Mouse (Mus musculus): Measurements from ENCODE around the gene Susd1. TPM values are rescaled to one million over a fixed set of nuclear protein-coding genes. Genes with fewer than 3 reads are reported as not detected.

Gene Susd1
- total and polyA plus RNA-seq, 3 experiments, result 1.6 to 6.1 (median 4.1) TPM

GRCm38 (mm10) chr4:59322733-59323132 is 115.7 kb downstream of the Susd1 start:
- H3K27ac ChIP-seq (ENCODE audit: insufficient read depth, low read depth), result no peak overlapping the region
- H3K9me3 ChIP-seq (replicated peaks; ENCODE audit: low read length), result no peaks in the 10 kb centered on the region
- no peak overlapping the region for H3K9ac ChIP-seq (ENCODE audit: insufficient read depth, low read depth)
- no peak overlapping the region for H3K4me3 ChIP-seq (replicated peaks in 1 of 3; ENCODE audit: low read depth in 2 of 3, low read length in 2 of 3, poor library complexity in 1 of 3)
- no peak for DNase-seq (ENCODE audit: extremely low read depth)
- no peaks in the 10 kb centered on the region for H3K27me3 ChIP-seq (replicated peaks)
- H3K79me2 ChIP-seq (replicated peaks; ENCODE audit: control insufficient read depth, extremely low read depth, insufficient read depth, poor library complexity, severe bottlenecking), result no peaks in the 10 kb centered on the region
- in situ Hi-C loops (cut with MboI; ENCODE audit: low pct_ligation_motif_present, low pct_unique_long_range_greater_than_20kb, low sequenced_read_pairs), result no loop called here
- dilution Hi-C loops (cut with MboI; ENCODE audit: extremely low pct_ligation_motif_present, extremely low pct_unique_long_range_greater_than_20kb, low sequenced_read_pairs), result no loop called here
- H3K4me2 ChIP-seq (ENCODE audit: insufficient read depth, low read depth, poor library complexity, severe bottlenecking), result no peak overlapping the region
- peaks cover 0 to 20% of the 10 kb centered on the region in 2 experiments; a peak in 2 of 4 replicates for H3K4me1 ChIP-seq (ENCODE audit: control insufficient read depth in 1 of 2, insufficient read depth in 2 of 2)
- TF ChIP-seq JUND (conservative IDR thresholded peaks at IDR 0.05; ENCODE audit: low read depth, low read length) (no peak), CTCF (conservative IDR thresholded peaks at IDR 0.05 in 1 of 2, IDR thresholded peaks at IDR 0.05 in 1 of 2; ENCODE audit: low read depth in 2 of 2, low read length in 2 of 2) (no peak), JUN (IDR thresholded peaks at IDR 0.05; ENCODE audit: insufficient read depth, low read depth, low read length) (no peak), MXI1 (IDR thresholded peaks at IDR 0.05; ENCODE audit: low read depth, low read length) (no peak)
- no peaks in the 10 kb centered on the region for H3K36me3 ChIP-seq (replicated peaks in 1 of 2; ENCODE audit: control insufficient read depth in 1 of 2, insufficient read depth in 1 of 2, low read length in 1 of 2)

GRCm38 (mm10) chr4:59322056-59322455 is 116.4 kb downstream of the Susd1 start:
- Histone ChIP-seq H3K79me2 (replicated peaks; ENCODE audit: control insufficient read depth, extremely low read depth, insufficient read depth, poor library complexity, severe bottlenecking) (no peaks in the 10 kb centered on the region), H3K9ac (ENCODE audit: insufficient read depth, low read depth) (no peak overlapping the region), H3K4me2 (ENCODE audit: insufficient read depth, low read depth, poor library complexity, severe bottlenecking) (no peak overlapping the region), H3K27me3 (replicated peaks) (no peaks in the 10 kb centered on the region), H3K27ac (ENCODE audit: insufficient read depth, low read depth) (no peak overlapping the region), H3K4me3 (replicated peaks in 1 of 3; ENCODE audit: low read depth in 2 of 3, low read length in 2 of 3, poor library complexity in 1 of 3) (no peak overlapping the region), H3K9me3 (replicated peaks; ENCODE audit: low read length) (no peaks in the 10 kb centered on the region), H3K4me1 (ENCODE audit: control insufficient read depth in 1 of 2, insufficient read depth in 2 of 2) (peaks cover 0 to 20% of the 10 kb centered on the region in 2 experiments; a peak in 2 of 4 replicates), H3K36me3 (replicated peaks in 1 of 2; ENCODE audit: control insufficient read depth in 1 of 2, insufficient read depth in 1 of 2, low read length in 1 of 2) (no peaks in the 10 kb centered on the region)
- TF ChIP-seq E2F4 (IDR thresholded peaks at IDR 0.05; ENCODE audit: insufficient replicate concordance, low read depth, low read length) (no peak), ZKSCAN1 (IDR thresholded peaks at IDR 0.05; ENCODE audit: borderline replicate concordance, low read depth, low read length) (no peak), HCFC1 (IDR thresholded peaks at IDR 0.05; ENCODE audit: low read depth, low read length) (no peak)
- in situ Hi-C loops (cut with MboI; ENCODE audit: low pct_ligation_motif_present, low pct_unique_long_range_greater_than_20kb, low sequenced_read_pairs), result no loop called here
- dilution Hi-C loops (cut with MboI; ENCODE audit: extremely low pct_ligation_motif_present, extremely low pct_unique_long_range_greater_than_20kb, low sequenced_read_pairs), result no loop called here
- DNase-seq (ENCODE audit: extremely low read depth), result no peak

- Histone ChIP-seq H3K27ac (ENCODE audit: insufficient read depth, low read depth) (no peak overlapping the region), H3K9ac (ENCODE audit: insufficient read depth, low read depth) (no peak overlapping the region), H3K4me2 (ENCODE audit: insufficient read depth, low read depth, poor library complexity, severe bottlenecking) (no peak overlapping the region), H3K4me1 (ENCODE audit: control insufficient read depth in 1 of 2, insufficient read depth in 2 of 2) (peaks cover 0 to 17% of the 10 kb centered on the region in 2 experiments; a peak in 2 of 4 replicates), H3K36me3 (replicated peaks in 1 of 2; ENCODE audit: control insufficient read depth in 1 of 2, insufficient read depth in 1 of 2, low read length in 1 of 2) (no peaks in the 10 kb centered on the region), H3K9me3 (replicated peaks; ENCODE audit: low read length) (peaks cover 2% of the 10 kb centered on the region), H3K79me2 (replicated peaks; ENCODE audit: control insufficient read depth, extremely low read depth, insufficient read depth, poor library complexity, severe bottlenecking) (no peaks in the 10 kb centered on the region), H3K4me3 (replicated peaks in 1 of 3; ENCODE audit: low read depth in 2 of 3, low read length in 2 of 3, poor library complexity in 1 of 3) (no peak overlapping the region), H3K27me3 (replicated peaks) (no peaks in the 10 kb centered on the region)
- dilution Hi-C loops (cut with MboI; ENCODE audit: extremely low pct_ligation_motif_present, extremely low pct_unique_long_range_greater_than_20kb, low sequenced_read_pairs), result no loop called here
- in situ Hi-C loops (cut with MboI; ENCODE audit: low pct_ligation_motif_present, low pct_unique_long_range_greater_than_20kb, low sequenced_read_pairs), result no loop called here
- TF ChIP-seq MAZ (IDR thresholded peaks at IDR 0.05; ENCODE audit: low read depth, low read length) (no peak), SIN3A (IDR thresholded peaks at IDR 0.05; ENCODE audit: low read length) (no peak), TBP (conservative IDR thresholded peaks at IDR 0.05; ENCODE audit: low read depth, low read length) (no peak), MXI1 (IDR thresholded peaks at IDR 0.05; ENCODE audit: low read depth, low read length) (no peak), SMC3 (IDR thresholded peaks at IDR 0.05; ENCODE audit: low read depth, low read length) (no peak)
- DNase-seq (ENCODE audit: extremely low read depth), result no peak
These were observed 117.0 kb downstream of the Susd1 start for GRCm38 (mm10) chr4:59321181-59322008.
